Mouse (Mus musculus) small intestine, adult 2 months (tissue): ENCODE measurements around the gene Atp5g3. TPM values are rescaled to one million over a fixed set of nuclear protein-coding genes. Genes with fewer than 3 reads are reported as not detected.
"Not testable (repeated sequence)": the region's sequence is repeated elsewhere in the genome, so short reads cannot be mapped to it uniquely, and the experiment has no call there.

Experiments used
- H3K27ac ChIP-seq: fragments of 200-500 bp; 2 replicates; pipeline ENCODE4 v1.5.1; 2012; ENCODE audit warnings: low read depth, low read length, control low read depth, inconsistent platforms; ENCODE audit not compliant: insufficient read depth
- H3K27me3 ChIP-seq: fragments of 200-500 bp; 2 replicates; pipeline ENCODE4 v1.6.1; 2012; ENCODE audit warnings: mild to moderate bottlenecking, moderate library complexity, low read length, inconsistent platforms; ENCODE audit not compliant: control insufficient read depth, insufficient read depth
- H3K36me3 ChIP-seq: fragments of 200-500 bp; 2 replicates; pipeline ENCODE4 v1.6.1; 2012; ENCODE audit warnings: mild to moderate bottlenecking, low read length, control low read depth, inconsistent platforms; ENCODE audit not compliant: control insufficient read depth, insufficient read depth
- H3K4me1 ChIP-seq: fragments of 200-500 bp; 2 replicates; pipeline ENCODE4 v1.6.1; 2012; ENCODE audit warnings: low read length, inconsistent platforms, mixed read lengths; ENCODE audit not compliant: control insufficient read depth, insufficient read depth, insufficient read length
- H3K4me3 ChIP-seq: fragments of 200-500 bp; 2 replicates; pipeline ENCODE4 v1.5.1; 2012; ENCODE audit warnings: low read depth, mild to moderate bottlenecking, control low read depth, inconsistent platforms, low read length, moderate library complexity
- CTCF ChIP-seq: fragments of 200-500 bp; IDR thresholded peaks from 2 replicates; pipeline ENCODE4 v1.5.1; 2012; ENCODE audit warnings: low read depth, mild to moderate bottlenecking, control low read depth, inconsistent platforms, low read length, moderate library complexity, mixed read lengths; ENCODE audit not compliant: insufficient replicate concordance, insufficient read length; ENCODE audit errors: extremely low read depth
- POLR2A ChIP-seq: fragments of 200-500 bp; IDR thresholded peaks from 2 replicates; pipeline ENCODE4 v1.6.1; 2012; ENCODE audit warnings: low read depth, mild to moderate bottlenecking, control low read depth, inconsistent platforms, low read length, moderate library complexity
- WGBS: fragments of 180-500 bp; shearing (Covaris S2); methylation state at CpG from one replicate; pipeline ENCODE4 v1.1.7; 2018; 5-methylcytosine and 5-hydroxymethylcytosine counted together
- polyA plus RNA-seq: library from polyadenylated mRNA; depleted of rRNA; stranded (reverse); fragments of >200 nt; gene quantifications from 2 replicates; pipeline ENCODE4 v1.2.3, GENCODE M21; 2012

Gene Atp5g3
- polyA plus RNA-seq, 1 experiment: 1,043 TPM

DNA sequence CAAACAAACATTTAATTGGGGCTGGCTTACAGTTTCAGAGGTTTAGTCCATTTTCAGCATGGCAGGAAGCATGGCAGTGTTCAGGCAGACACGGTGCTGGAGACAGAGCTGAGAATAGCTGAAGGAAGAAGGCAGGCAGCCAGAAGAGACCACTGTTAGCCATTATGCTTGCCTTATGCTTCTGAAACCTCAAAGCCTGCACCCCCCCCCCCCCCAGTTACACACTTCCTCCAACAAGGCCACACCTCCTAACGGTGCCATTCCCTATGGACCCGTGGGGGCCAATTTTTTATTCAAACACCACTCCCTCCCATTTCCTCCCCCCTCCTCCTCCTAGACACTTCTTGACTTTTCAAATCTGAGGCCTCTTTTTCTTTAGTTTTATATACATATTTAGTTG lies 1.1 kb upstream of the Atp5g3 start:
- peaks cover 4% of the 10 kb centered on the region; the same call in 1 of the 2 replicates for H3K4me1 ChIP-seq
- H3K36me3 ChIP-seq: peaks cover 19% of the 10 kb centered on the region
- TF ChIP-seq POLR2A: no peak
- TF ChIP-seq CTCF: no peak
- no peak overlapping the region for H3K27ac ChIP-seq
- no peak overlapping the region for H3K4me3 ChIP-seq
- WGBS: 50% methylated on average over 3 of the region's 3 CpGs
- H3K27me3 ChIP-seq: no peaks in the 10 kb centered on the region

DNA sequence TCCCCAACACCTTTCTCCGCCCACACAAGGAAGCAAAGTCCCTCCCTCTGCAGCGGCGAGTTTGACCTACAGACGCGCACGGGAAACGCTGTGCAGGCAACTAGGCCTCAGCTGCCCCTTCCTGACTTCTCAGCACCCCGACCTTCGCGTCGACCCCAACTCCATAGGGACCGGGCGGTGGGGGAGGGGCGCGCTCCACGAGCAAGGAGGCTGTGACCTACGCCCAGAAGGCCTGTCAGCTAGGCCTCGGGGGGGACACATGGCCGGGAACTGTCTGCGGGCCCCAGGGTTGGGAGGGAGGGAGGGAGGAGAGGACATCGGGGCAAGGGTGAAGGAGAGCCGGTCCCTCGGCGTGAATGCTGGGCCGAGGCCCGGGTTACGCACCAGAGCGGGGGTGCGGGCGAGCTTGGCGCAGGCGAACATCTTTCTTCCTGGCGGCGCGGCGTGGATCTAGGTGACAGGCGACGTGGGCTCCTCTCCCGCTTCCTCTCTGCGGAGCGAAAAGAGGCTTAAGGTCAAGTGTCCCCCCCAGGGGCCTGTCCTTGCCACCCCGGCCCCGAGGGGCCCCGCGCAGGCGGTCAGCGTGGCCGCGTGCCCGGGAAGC lies 453 bp downstream of the Atp5g3 start:
- WGBS: under 1% methylated on average over 50 of the region's 50 CpGs
- Histone ChIP-seq H3K27ac (peak overlapping the region; percentile 90), H3K27me3 (no peaks in the 10 kb centered on the region), H3K4me3 (peak overlapping the region; percentile 100), H3K4me1 (peaks cover 4% of the 10 kb centered on the region; the same call in 1 of the 2 replicates), H3K36me3 (peaks cover 26% of the 10 kb centered on the region)
- TF ChIP-seq CTCF: no peak
- TF ChIP-seq POLR2A: peak; percentile 25; the same call in 1 of the 2 replicates

GRCm38 (mm10) chr2:73909116-73909515 lies 2.0 kb downstream of the Atp5g3 start:
- H3K27ac ChIP-seq: no peak overlapping the region
- H3K4me3 ChIP-seq: no peak overlapping the region
- TF ChIP-seq CTCF (no peak), POLR2A (no peak)
- WGBS: 34% methylated on average over 2 of the region's 2 CpGs
- H3K4me1 ChIP-seq: peaks cover 4% of the 10 kb centered on the region; the same call in 1 of the 2 replicates
- H3K27me3 ChIP-seq: no peaks in the 10 kb centered on the region
- peaks cover 26% of the 10 kb centered on the region for H3K36me3 ChIP-seq

DNA sequence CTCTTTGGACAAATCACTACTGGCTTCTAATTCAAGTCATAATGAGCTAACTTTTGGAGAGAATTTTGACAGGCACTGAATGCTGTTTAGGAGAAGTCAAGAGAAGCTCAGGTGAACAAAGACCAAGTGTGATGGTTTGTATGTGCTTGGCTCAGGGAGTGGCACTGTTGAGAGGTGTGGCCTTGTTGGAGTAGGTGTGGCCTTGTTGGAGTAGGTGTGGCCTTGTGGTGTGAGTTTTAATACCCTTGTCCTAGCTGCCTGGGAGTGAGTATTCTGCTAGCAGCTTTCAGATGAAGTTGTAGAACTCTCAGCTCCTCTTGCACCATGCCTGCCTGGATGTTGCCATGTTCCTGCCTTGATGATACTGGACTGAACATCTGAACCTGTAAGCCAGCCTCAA lies 6.4 kb downstream of the Atp5g3 start:
- H3K27ac ChIP-seq, H3K27me3 ChIP-seq, H3K4me1 ChIP-seq, H3K4me3 ChIP-seq: not testable (repeated sequence)
- H3K36me3 ChIP-seq: peaks cover 26% of the 10 kb centered on the region

- no peak for TF ChIP-seq POLR2A
- no peak for TF ChIP-seq CTCF
- Histone ChIP-seq H3K36me3 (peaks cover 20% of the 10 kb centered on the region), H3K27ac (no peak overlapping the region), H3K4me1 (no peaks in the 10 kb centered on the region), H3K27me3 (no peaks in the 10 kb centered on the region), H3K4me3 (no peak overlapping the region)
- 97% methylated on average over 2 of the region's 2 CpGs for WGBS
These were observed 7.6 kb downstream of the Atp5g3 start for GRCm38 (mm10) chr2:73903536-73903935.

- not testable (repeated sequence) for H3K4me1 ChIP-seq, H3K27ac ChIP-seq, H3K27me3 ChIP-seq, H3K4me3 ChIP-seq, H3K36me3 ChIP-seq
- 95% methylated on average over 3 of the region's 3 CpGs for WGBS
These were observed 8.8 kb downstream of the Atp5g3 start for GRCm38 (mm10) chr2:73902328-73902727.

GRCm38 (mm10) chr2:73901169-73901568 lies 10.0 kb downstream of the Atp5g3 start:
- Histone ChIP-seq H3K27me3 (no peaks in the 10 kb centered on the region), H3K4me1 (no peaks in the 10 kb centered on the region), H3K36me3 (no peaks in the 10 kb centered on the region), H3K4me3 (no peak overlapping the region), H3K27ac (no peak overlapping the region)
- TF ChIP-seq CTCF (no peak), POLR2A (no peak)

DNA sequence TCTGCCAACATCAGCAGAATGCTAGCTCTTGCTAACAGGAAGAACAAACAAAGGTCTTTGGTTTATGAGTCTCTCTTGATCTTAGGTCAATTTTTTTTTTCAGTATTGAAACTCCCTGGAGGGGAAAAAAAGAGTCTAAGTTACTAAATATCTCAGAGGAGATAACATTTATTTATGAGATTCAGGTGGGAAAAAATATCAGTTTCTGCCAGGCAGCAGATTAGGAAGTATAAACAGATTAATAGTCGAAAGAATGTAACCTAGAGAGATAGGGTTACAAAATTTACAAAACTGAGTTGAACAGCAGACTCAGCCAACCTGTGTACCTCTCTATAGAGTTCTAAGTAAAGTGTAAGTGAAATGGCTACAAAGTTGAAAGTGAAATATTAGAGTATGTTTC lies 10.8 kb downstream of the Atp5g3 start:
- Histone ChIP-seq H3K27ac (no peak overlapping the region), H3K27me3 (no peaks in the 10 kb centered on the region), H3K36me3 (no peaks in the 10 kb centered on the region), H3K4me1 (no peaks in the 10 kb centered on the region), H3K4me3 (no peak overlapping the region)
- TF ChIP-seq CTCF (no peak), POLR2A (no peak)
- WGBS: 26% methylated on average over 1 of the region's 1 CpGs

DNA sequence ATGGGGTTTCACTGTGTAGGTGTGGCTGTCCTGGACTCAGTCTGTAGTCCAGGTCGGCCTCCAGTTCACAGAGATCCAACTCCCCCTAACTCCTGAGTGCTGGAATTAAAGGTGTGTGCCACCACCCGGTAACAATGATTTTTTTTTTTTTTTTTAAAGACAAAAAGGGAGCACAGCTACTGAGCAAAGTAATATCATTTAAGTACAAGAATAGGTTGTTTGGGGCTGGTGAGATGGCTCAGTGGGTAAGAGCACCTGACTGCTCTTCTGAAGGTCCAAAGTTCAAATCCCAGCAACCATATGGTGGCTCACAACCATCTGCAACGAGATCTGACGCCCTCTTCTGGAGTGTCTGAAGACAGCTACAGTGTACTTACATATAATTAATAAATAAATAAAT lies 14.2 kb downstream of the Atp5g3 start:
- 62% methylated on average over 4 of the region's 4 CpGs for WGBS
- H3K36me3 ChIP-seq, H3K4me3 ChIP-seq, H3K4me1 ChIP-seq, H3K27me3 ChIP-seq, H3K27ac ChIP-seq: not testable (repeated sequence)
